Mouse (Mus musculus) forebrain, postnatal 0 days (tissue): ENCODE results near the gene Hoxb2. TPM values are rescaled to one million over a fixed set of nuclear protein-coding genes. Genes with fewer than 3 reads are reported as not detected.

Experiments used
- ATAC-seq: fragments of 200-750 bp; cut with Nextera tagmentation; 2 replicates; pipeline ENCODE4 v1.8.0; 2017; ENCODE audit warnings: mild to moderate bottlenecking, moderate library complexity
- DNase-seq: peaks from one replicate; pipeline ENCODE4 v3.0.0-alpha.2; 2015
- H3K27ac ChIP-seq: fragments of 300-500 bp; sonication (generic); 2 replicates; pipeline ENCODE4 v1.5.1; 2014; ENCODE audit warnings: low read depth, mild to moderate bottlenecking, antibody characterized with exemption, low read length, moderate library complexity, mixed read lengths
- H3K27me3 ChIP-seq: fragments of 300-500 bp; sonication (generic); 2 replicates; pipeline ENCODE4 v1.6.1; 2014; ENCODE audit warnings: mild to moderate bottlenecking, low read length, mixed read lengths; ENCODE audit not compliant: insufficient read depth
- H3K36me3 ChIP-seq: fragments of 300-500 bp; sonication (generic); 2 replicates; pipeline ENCODE4 v1.6.1; 2014; ENCODE audit warnings: mild to moderate bottlenecking, moderate library complexity; ENCODE audit not compliant: insufficient read depth
- H3K4me1 ChIP-seq: fragments of 300-500 bp; sonication (generic); 2 replicates; pipeline ENCODE4 v1.6.1; 2014; ENCODE audit warnings: antibody characterized with exemption; ENCODE audit not compliant: insufficient read depth
- H3K4me2 ChIP-seq: fragments of 300-500 bp; sonication (generic); 2 replicates; pipeline ENCODE4 v1.6.1; 2014; ENCODE audit warnings: low read depth, mild to moderate bottlenecking, moderate library complexity
- H3K4me3 ChIP-seq: fragments of 300-500 bp; sonication (generic); 2 replicates; pipeline ENCODE4 v1.5.1; 2014; ENCODE audit warnings: low read depth, low read length, mixed read lengths
- H3K9ac ChIP-seq: fragments of 300-500 bp; sonication (generic); 2 replicates; pipeline ENCODE4 v1.6.1; 2014; ENCODE audit warnings: mild to moderate bottlenecking
- H3K9me3 ChIP-seq: fragments of 300-500 bp; sonication (generic); 2 replicates; pipeline ENCODE4 v1.6.1; 2016; ENCODE audit warnings: low read length
- CTCF ChIP-seq: sonication (generic); IDR thresholded peaks from 2 replicates; pipeline ENCODE4 v1.5.1; 2016; ENCODE audit warnings: antibody characterized with exemption, control low read depth, low read depth
- WGBS: fragments of 180-500 bp; shearing (Covaris S2); extraction: QIAGEN DNeasy Blood & Tissue Kit; methylation state at CpG from one replicate; pipeline ENCODE4 v1.1.7; 2014; 5-methylcytosine and 5-hydroxymethylcytosine counted together
- polyA plus RNA-seq: library from polyadenylated mRNA; unstranded; fragments of >200 nt; fragmentation: Nextera tagmentation; extraction: Ambion mirVana; gene quantifications from 2 replicates; pipeline ENCODE4 v1.2.1, GENCODE M21; 2015
- total RNA-seq: library from RNA; depleted of rRNA; stranded (reverse); fragments of >200 nt; gene quantifications from 2 replicates; pipeline ENCODE4 v1.2.3, GENCODE M21; 2014

Gene Hoxb2
- total and polyA plus RNA-seq, 2 experiments from 2014 or later = not detected

DNA sequence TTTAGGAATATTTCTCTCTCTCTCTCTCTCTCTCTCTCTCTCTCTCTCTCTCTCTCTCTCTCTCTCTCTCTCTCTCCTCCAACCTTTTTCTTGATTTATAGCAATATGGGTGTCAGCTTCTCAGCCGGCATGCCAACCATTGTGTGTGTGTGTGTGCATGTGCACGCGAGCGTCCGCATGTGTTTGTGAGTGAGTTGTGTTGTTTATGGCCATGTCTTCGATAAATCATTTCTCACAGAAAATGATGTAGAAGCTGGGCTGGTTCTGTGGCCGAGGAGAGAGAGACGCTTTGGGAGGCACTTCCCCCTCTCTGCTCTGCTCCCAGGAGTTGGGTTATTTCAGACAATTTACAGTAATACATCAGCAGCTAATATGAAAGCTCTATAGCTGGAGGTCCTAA is 21.7 kb upstream of the Hoxb2 start:
- ATAC-seq (no peak), DNase-seq (no peak)
- TF ChIP-seq CTCF = no peak
- H3K27me3 ChIP-seq = peaks cover 100% of the 10 kb centered on the region
- no peaks in the 10 kb centered on the region for H3K4me1 ChIP-seq
- no peak overlapping the region for H3K9ac ChIP-seq
- H3K27ac ChIP-seq = no peak overlapping the region
- WGBS = 3% methylated on average over 8 of the region's 8 CpGs
- no peak overlapping the region for H3K4me2 ChIP-seq
- H3K36me3 ChIP-seq = no peaks in the 10 kb centered on the region
- H3K9me3 ChIP-seq = no peaks in the 10 kb centered on the region
- H3K4me3 ChIP-seq = no peak overlapping the region

DNA sequence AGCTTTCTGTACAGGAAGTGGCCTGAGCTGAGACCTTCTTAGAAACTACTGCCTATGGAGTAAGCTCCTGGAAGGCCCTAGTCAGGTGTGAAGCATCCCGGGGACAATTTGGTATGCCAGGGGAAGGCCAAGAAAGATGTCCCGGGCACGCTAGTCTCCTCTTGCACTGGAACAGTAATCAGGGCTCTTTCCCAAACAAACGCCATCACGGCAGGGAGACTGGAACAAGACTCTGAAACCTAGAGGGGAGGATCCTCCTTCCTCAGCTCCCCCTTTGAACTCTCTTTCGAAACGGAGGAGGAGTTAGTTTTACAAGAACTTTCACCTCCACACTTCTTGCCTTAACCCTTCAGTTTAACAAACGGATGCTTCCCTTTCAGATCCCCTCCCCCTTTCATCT is 18.2 kb upstream of the Hoxb2 start:
- WGBS = under 1% methylated on average over 8 of the region's 8 CpGs
- no peak for TF ChIP-seq CTCF
- H3K9me3 ChIP-seq = no peaks in the 10 kb centered on the region
- ATAC-seq (no peak), DNase-seq (no peak)
- H3K27me3 ChIP-seq = peaks cover 100% of the 10 kb centered on the region
- H3K27ac ChIP-seq = no peak overlapping the region
- H3K9ac ChIP-seq = no peak overlapping the region
- H3K36me3 ChIP-seq = no peaks in the 10 kb centered on the region
- no peak overlapping the region for H3K4me3 ChIP-seq
- no peak overlapping the region for H3K4me2 ChIP-seq
- H3K4me1 ChIP-seq = no peaks in the 10 kb centered on the region

DNA sequence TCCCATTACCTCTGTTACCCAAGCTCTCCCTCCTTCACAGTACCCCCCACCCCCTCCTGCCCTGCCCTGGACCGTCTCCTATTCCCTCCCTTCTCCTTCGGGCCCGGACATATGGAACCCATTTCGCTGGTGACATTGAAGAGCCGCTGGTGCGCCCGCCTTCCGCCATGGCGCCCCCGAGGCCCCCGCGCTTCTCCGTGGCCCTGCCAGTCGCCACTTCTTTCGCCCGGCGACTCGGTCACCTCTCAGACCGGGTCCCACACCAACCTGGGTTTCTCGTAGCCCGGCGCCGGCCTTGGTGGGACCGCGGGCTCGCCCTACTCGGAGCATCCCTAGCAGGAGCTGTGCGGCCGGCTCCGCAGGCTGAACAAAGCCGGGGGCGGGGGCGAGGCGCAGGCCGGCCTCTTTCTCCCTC is 17.7 kb upstream of the Hoxb2 start:
- DNase-seq (no peak), ATAC-seq (no peak)
- H3K4me3 ChIP-seq = no peak overlapping the region
- H3K4me2 ChIP-seq = no peak overlapping the region
- H3K9me3 ChIP-seq = no peaks in the 10 kb centered on the region
- H3K27me3 ChIP-seq = peaks cover 100% of the 10 kb centered on the region
- no peak for TF ChIP-seq CTCF
- no peak overlapping the region for H3K27ac ChIP-seq
- H3K36me3 ChIP-seq = no peaks in the 10 kb centered on the region
- under 1% methylated on average over 34 of the region's 35 CpGs for WGBS
- H3K9ac ChIP-seq = no peak overlapping the region
- H3K4me1 ChIP-seq = no peaks in the 10 kb centered on the region

DNA sequence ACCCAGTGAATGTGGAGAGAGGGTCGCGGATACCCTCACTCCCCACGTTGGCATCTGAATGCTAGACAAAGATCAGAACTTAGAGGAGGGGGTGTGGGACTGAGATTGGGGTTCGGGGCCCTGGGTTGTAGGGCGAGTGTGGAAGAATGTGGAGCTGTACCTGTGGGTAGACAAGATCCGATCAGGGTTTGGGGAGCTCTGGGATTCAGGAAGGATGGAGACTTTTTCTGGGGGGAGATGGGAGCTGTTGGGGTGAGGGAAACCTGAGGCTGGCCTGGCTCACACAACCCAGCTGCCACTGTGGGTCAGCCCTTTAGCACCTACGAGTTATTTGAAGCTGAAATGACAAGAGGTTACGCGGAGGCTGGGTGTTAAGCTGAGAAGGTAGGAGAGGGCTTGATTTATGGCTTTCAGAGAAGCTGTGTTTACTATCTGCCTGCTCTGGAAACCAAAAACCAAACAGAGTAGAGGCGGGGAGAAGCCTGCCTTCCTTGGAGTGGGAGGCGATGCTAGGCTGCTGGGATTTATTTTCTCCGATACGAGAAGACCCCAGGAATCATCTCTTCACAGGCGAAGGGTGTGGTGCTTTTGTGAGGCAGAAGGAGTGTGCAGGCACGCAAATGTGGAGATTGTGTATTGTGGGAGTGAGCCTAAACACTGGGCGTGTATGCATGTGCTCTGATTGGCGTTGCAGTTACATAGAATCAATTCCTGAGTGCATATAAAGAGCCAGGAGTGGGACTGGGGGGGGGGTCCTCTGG is 16.9 kb upstream of the Hoxb2 start:
- H3K27ac ChIP-seq = no peak overlapping the region
- TF ChIP-seq CTCF = no peak
- WGBS = 3% methylated on average over 17 of the region's 17 CpGs
- DNase-seq (no peak), ATAC-seq (no peak)
- H3K27me3 ChIP-seq = peaks cover 100% of the 10 kb centered on the region
- H3K4me3 ChIP-seq = no peak overlapping the region
- H3K9me3 ChIP-seq = no peaks in the 10 kb centered on the region
- no peak overlapping the region for H3K9ac ChIP-seq
- H3K4me2 ChIP-seq = no peak overlapping the region
- H3K4me1 ChIP-seq = no peaks in the 10 kb centered on the region
- H3K36me3 ChIP-seq = no peaks in the 10 kb centered on the region

DNA sequence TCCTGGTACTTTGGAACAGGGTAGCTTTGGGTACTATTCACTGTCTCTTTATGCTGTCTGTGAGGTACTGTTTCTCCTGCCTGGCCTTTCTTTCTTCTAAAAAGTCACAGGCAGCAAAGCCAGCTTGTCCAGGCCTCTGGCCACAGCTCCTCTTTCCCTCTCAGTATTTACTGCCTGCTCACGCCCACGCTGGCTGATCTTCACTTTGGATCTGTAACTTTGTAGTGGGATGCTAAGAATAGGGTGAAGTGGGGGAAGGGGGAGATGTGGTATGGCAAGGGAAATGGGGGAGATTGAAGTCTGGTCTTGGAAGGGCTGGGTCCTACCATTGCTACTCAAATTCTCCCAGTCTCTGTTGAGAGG is 16.3 kb upstream of the Hoxb2 start:
- Histone ChIP-seq H3K36me3 (no peaks in the 10 kb centered on the region), H3K4me2 (no peak overlapping the region), H3K27ac (no peak overlapping the region), H3K4me1 (no peaks in the 10 kb centered on the region), H3K27me3 (peaks cover 100% of the 10 kb centered on the region), H3K9me3 (no peaks in the 10 kb centered on the region), H3K4me3 (no peak overlapping the region), H3K9ac (no peak overlapping the region)
- TF ChIP-seq CTCF = no peak
- DNase-seq (no peak), ATAC-seq (no peak)
- WGBS = 0% methylated on average over 2 of the region's 2 CpGs

DNA sequence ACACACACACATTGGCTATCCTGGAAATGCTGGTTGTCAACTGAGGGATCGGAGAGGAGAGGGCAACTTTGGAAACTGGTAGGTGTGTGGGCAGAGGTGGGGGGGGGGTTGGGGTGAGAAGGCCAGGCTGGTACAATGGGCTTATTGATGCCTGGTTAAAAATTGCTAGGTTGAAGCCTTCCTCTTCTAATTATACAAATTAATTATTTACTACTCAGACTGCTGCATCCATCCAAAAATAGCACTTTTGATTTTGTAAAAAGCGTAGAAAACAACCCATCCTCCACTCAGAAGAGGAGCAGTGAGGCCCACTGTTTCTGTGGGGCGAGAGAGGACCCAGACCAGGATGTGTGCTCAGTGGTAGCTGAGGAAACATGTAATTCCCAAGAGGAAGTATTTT is 15.3 kb upstream of the Hoxb2 start:
- Histone ChIP-seq H3K27ac (no peak overlapping the region), H3K27me3 (peaks cover 100% of the 10 kb centered on the region)

DNA sequence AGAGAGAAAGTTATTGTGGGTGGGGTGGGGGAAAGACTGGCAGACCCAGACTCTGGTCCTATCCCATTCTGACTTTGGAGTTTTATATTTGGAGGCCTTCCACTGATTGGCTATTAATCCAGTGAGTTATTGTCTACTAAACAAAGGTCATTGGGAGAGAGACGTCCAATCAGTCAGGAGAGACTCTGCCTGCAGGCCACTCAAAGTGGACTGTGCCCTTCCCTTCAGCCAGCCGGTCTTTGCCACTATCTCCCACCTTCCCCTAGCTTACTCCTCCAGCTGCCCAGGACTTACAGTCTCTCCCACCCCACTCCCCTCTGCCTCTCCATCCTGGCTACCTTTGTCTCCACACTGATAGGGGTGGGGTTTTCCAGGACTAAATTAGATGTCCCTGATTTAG is 13.7 kb upstream of the Hoxb2 start:
- Histone ChIP-seq H3K4me2 (no peak overlapping the region), H3K9ac (no peak overlapping the region), H3K27me3 (peaks cover 96% of the 10 kb centered on the region), H3K27ac (no peak overlapping the region), H3K4me1 (no peaks in the 10 kb centered on the region), H3K36me3 (no peaks in the 10 kb centered on the region), H3K9me3 (no peaks in the 10 kb centered on the region), H3K4me3 (no peak overlapping the region)
- WGBS = 3% methylated on average over 2 of the region's 2 CpGs
- no peak for TF ChIP-seq CTCF
- DNase-seq (no peak), ATAC-seq (no peak)

More for the DNA sequence above, 15.3 kb upstream of the Hoxb2 start:
- DNase-seq (no peak), ATAC-seq (no peak)
- H3K4me1 ChIP-seq = no peaks in the 10 kb centered on the region
- H3K36me3 ChIP-seq = no peaks in the 10 kb centered on the region
- WGBS = 25% methylated on average over 3 of the region's 3 CpGs
- H3K4me2 ChIP-seq = no peak overlapping the region
- no peak overlapping the region for H3K9ac ChIP-seq
- H3K9me3 ChIP-seq = no peaks in the 10 kb centered on the region
- TF ChIP-seq CTCF = no peak
- H3K4me3 ChIP-seq = no peak overlapping the region
